Mouse (Mus musculus): ENCODE results near the gene Tmem54.
A peak's percentile ranks its signal among the peaks of the same experiment; 100 is the strongest.

The Tmem54 gene

DNA sequence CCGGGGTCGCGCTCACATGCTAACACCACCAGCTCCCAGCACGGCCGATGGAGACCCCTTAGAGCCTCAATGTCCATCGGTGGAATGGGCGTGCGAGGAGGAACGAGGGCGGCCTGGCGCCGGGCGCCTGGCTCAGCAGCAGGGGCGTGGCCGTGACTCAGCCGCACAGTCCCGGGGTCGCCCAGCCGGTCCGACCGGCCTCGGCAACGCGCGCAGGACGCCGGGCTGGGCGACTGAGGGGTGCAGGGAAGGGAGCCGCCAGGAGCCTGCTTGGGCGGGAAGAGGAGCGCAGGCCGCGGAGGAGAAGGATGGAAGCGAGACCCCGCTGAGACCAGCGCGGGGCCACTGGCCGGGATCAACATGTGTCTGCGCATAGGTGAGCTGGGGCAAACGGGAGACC lies at the start of gene Tmem54:
Gene Tmem54, plus strand, starts transcription at position 193 of the 400 bp plus-strand sequence.
- DNase-seq (ENCODE audit: low spot score in 2 of 2), result peak; percentile 72 to 78

DNA sequence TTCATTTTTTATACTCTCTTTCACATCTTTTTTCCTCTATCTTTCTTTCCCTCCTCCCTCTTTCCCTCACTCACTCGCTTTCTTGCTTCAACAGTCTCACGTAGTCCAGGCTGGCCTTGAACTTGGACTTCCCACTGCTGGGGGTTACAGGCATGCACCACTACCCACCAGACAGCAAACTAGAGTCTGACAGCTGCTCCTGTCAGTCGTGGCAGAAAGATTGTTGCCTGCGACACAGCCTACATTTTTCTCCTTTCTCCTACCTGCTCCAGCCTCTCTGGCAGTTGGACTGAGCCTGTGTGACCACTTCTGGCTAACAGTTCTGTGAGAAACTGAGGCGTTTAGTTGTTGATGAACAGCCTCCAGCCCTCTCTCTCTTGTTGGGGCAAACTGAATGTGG lies 49.8 kb upstream of the Tmem54 start:
- no peak for DNase-seq (ENCODE audit: low spot score in 2 of 2)

DNA sequence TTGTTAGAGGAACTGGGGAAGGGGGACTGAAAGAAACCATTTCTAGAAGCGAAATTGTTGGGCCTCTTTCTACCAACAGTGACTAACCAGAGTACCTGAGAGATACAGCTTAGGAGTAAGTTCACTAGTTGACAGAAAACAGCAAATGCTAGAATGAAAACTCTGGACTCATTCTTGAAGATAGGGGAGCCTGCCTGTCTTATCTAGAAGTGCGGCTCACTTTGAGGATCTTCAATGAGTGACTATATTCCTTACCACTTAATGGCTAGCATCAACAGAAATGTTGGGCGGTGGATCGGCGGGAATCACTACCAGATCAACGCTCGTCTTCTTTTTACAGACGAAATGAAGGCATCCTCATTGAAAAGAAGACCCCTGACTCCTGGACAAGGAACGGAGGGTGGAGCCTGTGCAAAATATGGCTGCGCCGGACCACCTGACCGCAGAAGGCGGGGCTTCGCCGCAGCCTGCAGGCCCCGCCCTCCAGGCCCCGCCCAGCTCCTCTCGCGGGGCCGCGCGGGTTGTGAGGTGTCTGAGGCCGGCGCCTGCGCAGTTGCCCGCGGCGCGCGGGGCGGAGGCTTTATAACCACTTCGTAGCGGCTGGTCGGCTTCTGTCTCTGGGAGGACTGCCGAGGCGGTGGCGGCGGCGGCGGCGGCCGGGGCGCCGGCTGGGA lies 47.7 kb upstream of the Tmem54 start:
- DNase-seq (ENCODE audit: low spot score in 2 of 2), result peak; percentile 93

DNA sequence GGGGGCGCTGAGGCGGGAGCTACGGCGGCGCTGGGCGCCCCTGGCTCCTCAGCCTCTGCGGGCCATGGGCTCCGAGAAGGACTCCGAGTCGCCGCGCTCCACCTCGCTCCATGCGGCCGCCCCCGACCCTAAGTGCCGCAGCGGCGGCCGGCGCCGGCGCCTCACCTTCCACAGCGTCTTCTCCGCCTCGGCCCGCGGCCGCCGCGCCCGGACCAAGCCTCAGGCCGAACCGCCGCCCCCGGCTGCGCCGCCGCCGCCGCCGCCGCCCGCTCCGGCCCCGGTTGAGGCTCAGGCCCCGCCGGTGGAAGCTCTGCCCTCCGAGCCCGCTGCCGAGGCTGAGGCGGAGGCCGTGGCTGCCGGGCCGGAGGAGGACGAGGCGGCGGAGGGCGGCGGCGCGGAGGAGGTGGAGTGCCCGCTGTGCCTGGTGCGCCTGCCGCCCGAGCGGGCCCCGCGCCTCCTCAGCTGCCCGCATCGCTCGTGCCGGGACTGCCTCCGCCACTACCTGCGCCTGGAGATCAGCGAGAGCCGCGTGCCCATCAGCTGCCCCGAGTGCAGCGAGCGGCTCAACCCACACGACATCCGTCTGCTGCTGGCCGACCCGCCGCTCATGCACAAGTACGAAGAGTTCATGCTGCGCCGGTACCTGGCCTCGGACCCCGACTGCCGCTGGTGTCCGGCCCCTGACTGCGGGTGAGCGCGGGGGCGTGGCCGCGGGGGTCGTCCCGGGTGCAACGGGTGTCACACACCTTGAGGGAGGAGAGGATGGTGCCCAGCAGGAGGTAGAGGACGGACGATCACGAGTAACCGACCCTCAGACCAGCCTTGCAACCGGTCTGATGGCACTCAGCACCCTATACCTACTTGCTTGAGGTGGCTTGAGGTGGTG lies 46.9 kb upstream of the Tmem54 start, which contains the start of gene Rnf19b:
Gene Rnf19b, plus strand, starts transcription at position 65 of the 886 bp plus-strand sequence.
- DNase-seq (ENCODE audit: low spot score in 2 of 2), result peak in 1 of 2 experiments; percentile 62

DNA sequence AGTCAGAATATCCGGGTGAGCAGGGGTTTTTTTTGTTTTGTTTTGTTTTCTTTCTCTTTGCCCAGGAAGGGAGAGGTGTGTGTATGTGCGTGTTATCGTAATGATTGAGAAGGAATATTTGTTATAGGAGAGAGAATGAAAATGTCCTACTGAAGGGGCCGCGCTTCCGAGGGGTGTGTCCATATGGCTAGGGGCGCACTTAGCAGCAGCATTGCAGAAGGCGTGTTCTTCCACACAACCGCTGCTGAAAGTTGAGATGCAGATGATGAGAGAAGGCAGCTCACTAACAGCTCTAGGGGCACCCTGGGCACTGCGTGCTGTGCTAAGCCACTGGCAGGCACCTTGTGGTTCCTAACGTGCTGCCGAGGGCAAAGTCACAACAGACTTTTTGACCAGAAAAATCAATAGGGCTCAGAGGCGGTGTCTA lies 46.2 kb upstream of the Tmem54 start:
- no peak for DNase-seq (ENCODE audit: low spot score in 2 of 2)

DNA sequence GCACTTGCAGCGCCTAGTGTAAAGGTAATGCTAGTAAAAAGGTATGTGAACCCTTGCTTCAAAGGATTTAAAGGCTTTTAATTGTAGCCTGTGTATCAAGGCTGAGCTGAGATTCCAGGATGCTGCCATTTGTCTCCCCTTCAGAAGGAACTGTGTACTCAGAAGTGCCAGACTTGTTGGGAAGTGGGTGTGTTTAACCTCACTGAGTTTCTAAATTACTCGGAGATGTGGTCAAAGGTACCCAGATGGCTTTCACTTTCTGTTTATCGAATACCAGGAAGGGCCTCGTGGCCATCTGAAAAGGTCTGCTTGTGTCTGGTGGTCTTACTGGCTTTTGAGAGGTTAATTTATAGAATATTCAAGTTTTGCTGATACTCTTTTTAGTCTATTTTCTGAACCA lies 45.4 kb upstream of the Tmem54 start:
- DNase-seq (ENCODE audit: low spot score in 2 of 2), result no peak

DNA sequence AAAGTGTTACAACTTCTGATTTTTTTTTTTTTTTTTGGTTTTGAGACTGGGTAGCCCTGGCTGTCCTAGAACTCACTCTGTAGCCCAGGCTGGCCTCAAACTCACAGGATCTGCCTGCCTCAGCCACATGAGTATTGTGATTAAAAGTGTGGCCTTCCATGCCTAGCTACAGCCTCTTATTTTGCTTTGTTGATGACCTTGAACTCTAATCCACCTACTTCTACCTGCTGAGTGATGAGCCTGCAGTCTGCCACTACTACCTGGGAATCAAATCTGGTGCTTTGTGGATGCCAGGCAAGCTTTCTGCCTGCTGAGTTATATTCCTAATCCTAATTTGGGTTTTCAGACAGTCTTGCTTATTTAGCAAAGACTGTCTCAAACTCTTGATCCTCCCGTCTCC lies 43.9 kb upstream of the Tmem54 start:
- no peak for DNase-seq (ENCODE audit: low spot score in 2 of 2)

DNA sequence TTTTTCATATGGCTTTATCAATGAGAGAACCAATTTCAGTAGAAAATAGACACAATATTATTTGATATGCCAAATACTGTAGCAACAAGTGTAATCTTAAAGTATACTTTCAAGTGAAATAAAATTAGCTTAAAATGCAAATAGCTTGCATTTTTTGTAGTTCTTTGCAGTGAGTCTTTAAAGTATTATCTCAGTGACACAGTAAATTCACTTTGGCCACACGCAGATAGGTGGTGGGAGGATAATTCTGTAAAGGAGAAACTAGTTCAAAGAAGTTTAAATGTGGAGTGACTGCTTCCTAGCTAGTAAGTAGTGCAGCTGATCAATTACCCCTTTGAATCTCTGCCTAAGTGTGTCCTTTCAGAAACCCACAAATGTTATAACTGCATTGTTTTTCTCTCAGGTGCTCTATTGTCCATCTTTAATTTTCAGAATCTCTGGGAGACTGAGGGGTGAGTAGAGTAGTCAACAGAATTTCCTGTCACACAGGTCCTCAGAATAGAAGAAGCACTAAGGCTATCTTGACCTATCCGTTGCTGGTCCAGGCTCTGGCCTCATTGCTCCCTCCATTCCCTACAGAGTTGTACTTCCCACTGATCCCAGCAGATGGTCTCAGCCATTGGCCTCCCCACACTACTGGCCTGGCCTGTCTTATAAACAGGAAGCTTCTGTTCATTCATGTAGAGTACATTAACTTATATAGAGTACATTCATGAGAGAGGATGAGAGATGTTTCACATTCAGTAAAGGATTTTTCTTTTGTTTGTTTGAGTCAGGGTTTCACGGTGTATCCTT lies 42.9 kb upstream of the Tmem54 start:
- DNase-seq (ENCODE audit: low spot score in 2 of 2), result no peak

DNA sequence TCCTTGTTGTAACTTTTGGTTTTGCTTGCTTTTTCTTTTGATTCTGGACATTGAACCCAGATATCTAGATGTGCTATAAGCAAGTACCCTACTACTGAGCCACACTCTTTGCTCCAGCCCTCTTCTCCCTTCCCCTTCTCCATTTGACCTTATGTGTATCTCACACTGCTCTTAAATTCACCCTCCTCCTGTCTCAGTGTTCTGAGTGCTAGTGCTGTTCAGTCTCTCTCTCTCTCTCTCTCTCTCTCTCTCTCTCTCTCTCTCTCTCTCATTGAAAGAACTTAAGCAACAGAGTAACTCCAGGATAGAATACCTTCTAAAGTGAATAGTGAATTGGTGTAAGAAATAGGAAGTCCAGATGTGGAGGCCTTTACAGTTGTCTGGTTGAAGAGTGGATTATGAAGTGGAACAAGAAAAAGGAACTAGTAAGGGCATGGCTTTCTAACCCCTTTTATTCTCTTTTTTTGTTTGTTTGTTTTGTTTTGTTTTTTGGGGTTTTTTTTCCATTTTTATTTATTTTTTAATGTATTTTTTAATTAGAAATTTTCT lies 39.6 kb upstream of the Tmem54 start:
- DNase-seq (ENCODE audit: low spot score in 2 of 2), result no peak

DNA sequence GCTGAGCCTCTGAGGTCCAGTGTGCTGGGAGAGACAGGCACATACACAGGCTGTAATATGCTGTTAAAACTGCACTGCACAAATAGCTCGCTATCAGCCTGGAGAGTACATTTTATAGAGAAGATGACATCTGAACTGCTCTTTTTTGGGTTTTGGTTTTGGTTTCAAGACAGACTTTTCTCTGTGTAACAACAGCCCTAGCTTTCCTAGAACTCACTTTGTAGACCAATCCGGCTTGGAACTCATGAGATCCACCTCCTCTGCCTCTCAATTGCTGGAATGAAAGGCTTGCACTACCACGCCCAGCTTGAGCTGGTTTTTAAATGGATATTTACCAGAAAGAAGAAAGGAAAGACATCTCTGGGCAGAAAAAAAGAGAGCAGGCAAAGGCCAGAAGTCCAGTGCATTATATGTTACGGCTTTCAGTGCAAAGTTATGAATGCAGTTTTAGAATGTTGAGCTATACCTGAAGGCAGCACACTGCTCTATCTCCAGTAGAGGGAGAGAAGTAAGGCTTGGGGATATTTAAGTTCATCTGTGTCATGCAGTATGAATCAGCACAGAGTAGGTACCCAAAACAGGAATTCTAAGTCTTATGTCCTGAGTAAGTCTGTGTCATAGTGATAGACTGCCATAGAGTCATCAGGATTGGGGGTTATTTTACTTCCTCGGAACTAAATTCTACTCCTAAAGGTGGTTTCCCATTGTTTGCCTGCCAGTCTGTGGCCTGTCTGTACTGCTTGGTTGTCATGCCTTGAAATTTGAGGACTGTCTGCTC lies 37.5 kb upstream of the Tmem54 start:
- DNase-seq (ENCODE audit: low spot score in 2 of 2), result no peak

DNA sequence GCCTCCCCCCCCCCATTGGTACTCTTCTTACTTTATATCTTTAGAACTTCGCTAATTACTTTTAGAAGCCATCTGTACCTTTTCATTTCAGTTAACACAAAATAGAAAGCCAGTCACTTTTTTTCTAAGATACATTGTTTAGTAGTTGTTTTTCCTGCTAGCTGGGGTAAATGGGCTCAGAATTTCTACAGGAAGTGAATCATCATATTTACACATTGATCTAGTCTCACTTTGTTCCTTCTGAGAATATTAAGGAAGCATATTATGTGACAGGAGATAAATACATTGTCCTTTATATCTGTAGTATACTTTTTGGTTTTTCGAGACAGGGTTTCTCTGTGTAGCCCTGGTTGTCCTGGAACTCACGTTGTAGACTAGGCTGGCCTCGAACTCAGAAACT lies 36.5 kb upstream of the Tmem54 start:
- no peak for DNase-seq (ENCODE audit: low spot score in 2 of 2)

DNA sequence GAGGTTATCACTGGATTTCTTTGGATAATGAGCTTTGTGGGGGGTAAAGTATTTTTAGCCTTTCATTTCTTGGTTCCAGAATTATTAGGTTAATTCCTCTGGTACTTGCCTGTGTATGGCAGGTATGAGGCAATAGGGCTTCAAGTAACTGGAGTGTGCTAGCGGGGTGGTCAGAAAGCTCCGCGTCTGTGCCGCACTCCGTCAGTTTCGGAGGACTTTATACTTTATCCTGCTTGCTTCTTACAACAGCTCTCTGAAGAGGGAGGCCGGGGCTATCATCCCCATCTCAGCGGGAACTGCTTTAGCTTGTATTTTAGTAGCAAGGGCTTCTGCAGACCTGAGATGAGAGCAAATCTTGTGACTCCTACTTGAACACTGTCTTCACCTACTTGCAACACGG lies 26.2 kb upstream of the Tmem54 start:
- DNase-seq (ENCODE audit: low spot score in 2 of 2), result no peak

DNA sequence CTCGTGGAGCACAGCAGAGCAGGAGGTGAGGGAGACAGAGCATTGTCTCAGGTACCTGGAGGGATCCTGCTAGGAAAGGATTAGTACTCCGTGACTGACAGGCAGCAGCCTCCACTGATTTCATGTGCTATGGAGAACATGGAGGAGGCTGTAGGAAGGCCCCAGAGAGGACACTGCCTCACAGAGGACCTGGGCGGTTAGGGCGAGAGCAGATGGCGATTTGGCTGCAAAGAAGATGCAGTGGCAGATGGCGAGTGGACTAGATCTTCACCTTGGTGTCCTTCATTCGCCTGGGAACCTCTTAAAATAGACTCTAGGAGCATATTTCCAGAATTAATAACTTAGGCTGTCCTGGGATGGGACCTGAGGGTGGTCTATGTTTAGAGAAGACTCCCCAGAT lies 24.3 kb upstream of the Tmem54 start:
- DNase-seq (ENCODE audit: low spot score in 2 of 2), result no peak

DNA sequence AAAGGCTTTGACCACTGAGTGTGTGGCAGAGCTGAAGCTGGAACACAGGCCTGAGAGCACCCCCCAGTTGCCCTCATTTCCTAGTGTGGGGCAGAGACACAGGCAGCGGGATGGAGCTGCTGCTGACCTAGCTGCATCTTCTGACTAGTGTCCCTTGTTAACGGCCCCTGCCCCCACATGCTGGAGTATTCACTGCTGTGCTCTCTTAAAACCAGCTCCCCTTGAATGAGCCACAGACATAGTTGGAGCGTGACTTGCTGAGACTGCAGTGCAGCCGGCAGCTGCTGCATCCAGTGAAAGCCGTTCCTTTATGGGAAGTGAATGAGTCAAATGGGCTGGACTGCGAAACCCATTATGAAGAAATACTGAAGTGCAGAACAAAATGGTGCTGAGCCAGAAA lies 23.8 kb upstream of the Tmem54 start:
- DNase-seq (ENCODE audit: low spot score in 2 of 2), result peak in 1 of 2 experiments; percentile 20

DNA sequence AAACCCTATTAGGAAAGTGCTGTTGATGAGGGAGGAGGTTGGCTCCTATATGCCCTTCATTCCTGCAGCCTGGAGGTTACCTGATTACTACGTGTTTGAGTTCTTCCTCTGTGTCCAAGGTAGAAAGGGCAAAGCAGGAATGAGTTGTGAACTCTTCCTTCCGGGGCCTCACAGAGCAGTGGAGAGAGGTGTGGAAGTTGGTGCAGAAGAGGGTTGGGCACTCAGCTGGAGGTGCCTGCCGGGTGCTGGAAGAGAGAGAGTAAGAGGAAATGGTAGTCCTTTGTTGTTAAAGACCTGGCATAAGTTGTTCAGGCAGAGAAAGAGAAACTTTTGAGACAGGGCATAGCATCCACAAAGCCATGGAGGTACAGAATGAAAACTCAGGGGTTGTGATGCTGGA lies 23.4 kb upstream of the Tmem54 start:
- DNase-seq (ENCODE audit: low spot score in 2 of 2), result no peak

DNA sequence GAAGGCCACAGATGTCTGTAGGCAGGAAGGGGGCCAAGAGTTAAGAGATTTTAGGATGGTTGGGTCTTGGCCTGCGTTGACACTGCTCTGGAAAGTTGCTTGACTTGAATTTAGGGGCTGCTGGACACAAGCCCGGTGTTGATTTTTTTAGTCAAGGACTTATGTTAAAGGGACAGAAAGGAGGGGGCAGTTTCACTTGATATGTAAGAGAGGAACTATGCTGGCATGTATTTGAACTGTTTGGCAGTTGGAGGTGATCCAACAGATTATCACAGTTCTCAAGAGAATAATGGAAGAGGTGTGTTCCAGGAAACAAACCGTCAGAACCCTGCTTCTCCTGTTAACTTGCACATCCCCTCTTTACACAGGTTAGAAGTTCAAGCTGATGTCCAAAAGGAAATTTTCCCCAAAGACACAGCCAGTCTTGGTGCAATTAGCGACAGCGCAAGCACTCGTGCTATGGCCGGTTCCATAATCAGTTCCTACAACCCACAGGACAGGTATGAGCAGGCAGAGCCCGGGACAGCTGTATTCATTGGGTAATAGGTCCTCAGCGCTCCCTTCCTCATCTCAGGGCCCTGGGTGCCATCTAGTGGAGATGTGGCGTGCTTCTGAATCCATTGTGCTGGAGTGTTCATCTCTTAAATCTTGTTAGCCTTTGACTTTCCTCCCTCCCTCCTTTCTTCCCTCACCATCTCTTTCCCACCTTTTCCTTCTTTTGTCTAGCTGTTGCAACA lies 22.8 kb upstream of the Tmem54 start:
- DNase-seq (ENCODE audit: low spot score in 2 of 2), result peak; percentile 57 to 76

DNA sequence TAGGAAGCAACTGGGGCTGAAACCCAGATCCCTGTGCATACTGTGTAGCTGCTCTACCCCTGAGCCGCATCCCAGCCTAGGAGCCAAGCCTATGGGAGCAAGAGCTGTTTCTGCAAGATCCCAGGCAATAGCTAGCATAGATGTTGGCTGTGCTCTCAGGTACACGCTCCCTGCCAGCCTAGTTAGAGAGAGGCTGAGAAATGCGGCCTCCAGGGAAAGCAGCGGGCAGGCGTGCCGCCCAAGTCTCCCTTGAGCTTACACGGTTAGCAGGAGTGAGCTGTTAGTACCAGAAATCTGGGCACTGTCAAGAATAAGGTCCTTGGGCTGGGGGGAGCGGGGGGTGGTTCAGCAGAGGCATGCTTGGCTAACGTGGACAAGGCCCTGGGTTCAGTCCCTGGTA lies 20.5 kb upstream of the Tmem54 start:
- DNase-seq (ENCODE audit: low spot score in 2 of 2), result no peak

DNA sequence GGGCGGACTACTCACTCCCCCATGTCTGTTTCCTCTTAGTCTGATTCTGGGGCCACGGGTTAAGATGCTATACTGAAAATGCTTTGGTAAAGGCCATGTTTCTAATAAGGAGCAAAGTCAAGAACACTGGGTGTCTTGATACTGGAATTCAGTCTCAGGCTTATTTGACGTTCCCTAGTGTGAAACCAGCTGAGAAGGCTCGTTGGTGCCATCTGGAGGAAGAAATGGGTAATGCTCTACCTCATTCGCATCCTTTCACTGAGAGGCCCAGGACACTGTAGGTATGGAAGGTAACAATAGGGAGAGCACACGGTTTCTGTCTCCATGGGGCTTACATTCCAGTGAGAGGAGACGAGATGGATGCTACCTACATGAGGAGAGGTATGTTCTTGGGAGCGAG lies 19.3 kb upstream of the Tmem54 start:
- DNase-seq (ENCODE audit: low spot score in 2 of 2), result peak; percentile 48 to 54

DNA sequence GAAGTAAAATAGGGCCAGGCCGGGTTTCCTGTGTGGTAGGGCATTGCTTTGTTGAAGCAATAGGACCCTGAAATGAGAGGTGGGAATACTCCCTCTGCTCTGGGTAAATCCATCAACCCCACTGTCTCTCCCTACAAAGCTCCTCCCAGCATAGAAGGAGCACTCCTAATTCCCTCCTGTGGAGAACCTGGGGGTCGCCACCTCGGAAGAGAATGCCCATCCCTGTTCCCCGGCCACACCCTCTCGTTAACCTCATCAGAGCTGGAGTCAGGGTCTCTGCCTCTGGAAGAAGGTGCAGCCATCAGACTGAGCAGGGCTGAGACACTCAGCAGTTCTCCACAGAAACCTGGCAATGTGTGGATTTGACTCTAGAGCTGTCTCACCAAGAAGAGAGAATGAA lies 17.5 kb upstream of the Tmem54 start:
- no peak for DNase-seq (ENCODE audit: low spot score in 2 of 2)

DNA sequence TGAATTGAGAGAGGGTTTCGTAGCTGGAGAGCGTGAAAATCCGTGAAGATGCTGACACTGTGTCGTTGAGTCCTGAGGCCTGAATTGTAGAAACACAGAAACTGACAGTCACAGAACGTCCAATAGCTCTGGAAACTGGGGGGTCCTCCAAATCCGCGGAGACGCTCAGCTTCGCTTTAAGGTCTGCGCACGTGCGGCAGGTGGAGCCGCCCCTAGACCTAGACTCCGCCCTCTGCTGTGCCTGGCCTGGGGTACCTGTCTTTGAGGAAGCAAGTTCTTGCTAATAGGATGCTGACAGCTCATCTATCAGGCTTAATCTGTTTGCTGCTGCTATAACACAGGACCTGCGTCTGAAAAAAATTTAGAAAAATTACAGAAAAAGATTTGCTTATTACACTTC lies 10.1 kb upstream of the Tmem54 start:
- DNase-seq (ENCODE audit: low spot score in 2 of 2), result no peak

Measured in urinary bladder, adult 18-20 months (tissue).